Mouse (Mus musculus): ENCODE data around the gene Wfdc11.
"Not testable (repeated sequence)": the region's sequence is repeated elsewhere in the genome, so short reads cannot be mapped to it uniquely, and the experiment has no call there.

The Wfdc11 gene

DNA sequence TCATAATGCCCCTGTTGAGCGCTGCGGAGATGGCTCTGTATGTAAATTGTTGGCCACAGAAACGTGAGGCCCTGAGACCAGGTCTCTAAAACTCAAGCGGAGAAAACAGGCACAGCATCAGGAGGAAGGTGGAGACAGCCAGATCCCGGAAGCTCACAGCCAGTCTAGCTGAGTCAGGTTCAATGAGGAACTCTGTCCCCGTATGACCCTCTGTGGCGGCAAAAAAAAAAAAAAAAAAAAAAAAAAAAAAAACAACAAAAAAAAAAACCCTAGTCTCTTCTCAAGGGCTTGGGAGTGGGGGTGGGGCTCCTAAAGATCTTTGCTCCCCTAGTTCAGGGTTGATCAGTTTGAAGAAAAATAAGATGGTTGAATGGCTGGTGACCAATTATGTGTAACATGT, 32.8 kb downstream of the Wfdc11 start:
- DNase-seq (ENCODE audit: low read depth, low spot score): no peak

- no peak for DNase-seq (ENCODE audit: low read depth, low spot score)
Measured at GRCm38 (mm10) chr2:164638696-164639095, 35.2 kb downstream of the Wfdc11 start, which contains the start of gene Wfdc16. Gene Wfdc16 (minus strand): TSS chr2:164638796.

DNA sequence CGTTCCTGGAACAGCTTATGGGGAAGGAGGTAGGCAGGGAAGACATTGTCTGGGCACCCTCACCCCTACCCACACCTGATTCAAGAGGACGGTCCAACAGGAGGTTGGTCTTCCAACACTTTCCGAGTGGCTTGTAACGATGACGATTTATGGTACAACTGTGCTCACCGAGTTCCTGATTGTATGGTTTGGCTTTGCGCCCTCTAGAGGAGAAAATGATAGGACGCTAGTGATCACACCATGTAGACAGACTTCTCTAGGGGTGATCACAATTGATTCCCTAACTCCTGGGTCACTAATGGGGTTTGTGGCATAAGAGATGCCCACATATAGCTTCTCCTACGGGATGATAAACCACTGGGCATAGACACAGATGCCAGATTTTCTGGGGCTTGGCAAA, 38.6 kb downstream of the Wfdc11 start:
- no peak for DNase-seq (ENCODE audit: low read depth, low spot score)

DNA sequence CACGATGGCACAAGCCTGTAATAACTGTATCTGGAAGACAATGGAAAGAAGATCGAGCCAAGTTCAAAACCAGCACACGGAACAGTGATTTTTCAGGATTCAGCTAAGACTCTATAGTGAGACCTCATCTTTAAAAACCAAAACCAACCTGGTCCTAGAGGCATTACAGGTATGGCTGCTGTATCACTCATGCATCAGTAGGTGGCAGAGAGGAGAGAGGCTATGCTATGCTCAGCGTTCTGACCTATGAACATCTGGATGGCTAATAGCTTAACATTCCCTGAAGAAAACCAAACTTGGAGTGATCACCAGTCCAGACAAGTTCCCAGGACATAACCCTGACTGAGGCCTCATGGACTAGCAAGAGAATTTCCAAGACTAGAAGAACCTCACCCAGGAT, 52.1 kb downstream of the Wfdc11 start:
- DNase-seq (ENCODE audit: low read depth, low spot score): no peak

GRCm38 (mm10) chr2:164619050-164619449, 54.8 kb downstream of the Wfdc11 start:
- DNase-seq (ENCODE audit: low read depth, low spot score): no peak

GRCm38 (mm10) chr2:164615386-164615785, 58.5 kb downstream of the Wfdc11 start:
- no peak for DNase-seq (ENCODE audit: low read depth, low spot score)

GRCm38 (mm10) chr2:164613471-164613870, 60.4 kb downstream of the Wfdc11 start, which contains the start of the genes Wfdc6b and Wfdc8:
Gene Wfdc6b (plus strand): TSS chr2:164613522.
Gene Wfdc8 (minus strand): TSS chr2:164613626.
- DNase-seq (ENCODE audit: low read depth, low spot score): not testable (repeated sequence)

All from c-Kit-negative CD71-positive TER-119-positive erythroid progenitor cells, embryonic 14.5 days (primary cell).